Mouse (Mus musculus): Measurements from ENCODE around the gene Gucy2c. TPM values are rescaled to one million over a fixed set of nuclear protein-coding genes. Genes with fewer than 3 reads are reported as not detected.

Gene Gucy2c
- total RNA-seq (2023) = not detected

DNA sequence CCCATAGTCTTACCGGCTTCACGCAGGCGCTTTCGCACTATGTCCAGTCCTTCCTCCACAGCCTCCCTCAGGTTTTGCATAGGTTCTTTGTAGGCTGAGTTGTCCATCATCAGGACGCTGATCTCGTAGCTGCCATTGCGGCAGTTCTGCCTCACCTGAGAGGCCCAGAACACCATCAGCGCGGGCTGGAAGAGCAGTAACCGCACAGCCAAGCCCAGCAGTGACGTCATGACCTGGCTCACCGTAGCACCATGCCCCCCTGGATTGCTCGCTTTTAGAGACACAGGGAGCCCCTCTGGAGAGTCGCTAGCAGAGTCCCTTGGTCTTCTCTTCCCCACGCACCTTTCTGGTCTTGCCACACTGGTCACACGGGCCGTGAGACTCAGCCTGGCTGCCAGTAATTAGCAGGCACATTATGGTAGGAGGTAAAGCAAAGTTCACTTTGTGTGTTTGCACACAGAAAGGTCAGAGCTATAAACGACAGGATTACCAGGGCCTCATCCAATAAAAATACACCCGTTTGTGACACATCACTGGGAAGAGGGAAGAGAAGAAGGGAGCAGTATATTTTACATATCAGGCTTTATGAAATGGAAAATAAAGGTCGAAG is at the start of gene Gucy2c:
TSS of gene Gucy2c (minus strand) at position 389 of the 610 bp plus-strand sequence.

DNA sequence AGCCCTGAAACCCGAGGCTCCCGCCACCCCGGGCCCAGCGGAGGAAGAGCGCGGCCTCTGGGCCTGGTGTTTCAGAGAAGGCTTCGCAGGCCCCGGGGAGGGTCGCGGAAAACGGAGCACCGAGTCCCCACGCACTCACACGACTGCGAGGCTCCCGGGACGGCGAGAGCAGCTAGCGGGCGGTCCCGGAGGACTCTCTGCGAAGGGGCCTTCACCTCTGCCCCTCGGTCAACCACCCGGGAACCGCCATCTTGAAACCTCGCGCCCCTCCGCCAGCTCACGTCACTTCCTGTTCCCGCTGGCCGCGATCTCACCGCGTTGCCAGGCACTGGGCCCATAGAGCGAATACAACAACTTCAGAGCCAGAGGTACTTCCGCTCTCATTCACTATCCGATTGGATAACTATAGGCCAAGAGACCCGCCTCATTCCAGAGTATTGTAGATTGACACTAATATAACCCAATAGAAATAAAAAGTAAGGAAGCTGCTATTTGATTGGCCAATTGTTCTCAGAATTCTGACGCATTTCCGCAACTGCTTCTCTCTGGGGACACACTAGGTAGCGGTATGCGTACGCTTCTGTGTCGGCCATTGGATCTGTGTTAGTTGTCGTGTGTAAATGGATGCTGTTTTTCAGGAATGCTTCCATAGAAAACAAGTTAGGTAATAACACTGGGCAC is 46.5 kb upstream of the Gucy2c start, which contains the start of gene Wbp11:
TSS of gene Wbp11 (minus strand) at position 353 of the 681 bp plus-strand sequence.

DNA sequence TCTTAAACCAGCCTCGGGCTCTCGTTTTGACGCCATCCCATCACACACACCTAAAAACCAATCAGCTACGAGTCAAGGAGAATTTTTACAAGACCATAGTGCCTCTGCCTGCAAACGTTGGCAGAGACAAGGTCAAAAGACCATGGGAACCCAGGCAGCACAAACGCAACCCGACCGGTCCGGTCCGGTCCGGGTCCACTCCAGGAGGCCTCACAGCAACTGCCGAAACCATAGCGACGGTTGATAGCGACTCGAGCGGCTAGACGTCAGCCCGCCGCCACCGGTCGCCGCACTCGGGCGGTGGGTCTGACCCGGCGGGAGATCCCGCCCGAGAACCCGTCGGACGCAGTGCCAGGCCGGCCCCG is 45.9 kb upstream of the Gucy2c start, which contains the start of gene BC049715:
TSS of gene BC049715 (plus strand) at position 111 of the 365 bp plus-strand sequence.

DNA sequence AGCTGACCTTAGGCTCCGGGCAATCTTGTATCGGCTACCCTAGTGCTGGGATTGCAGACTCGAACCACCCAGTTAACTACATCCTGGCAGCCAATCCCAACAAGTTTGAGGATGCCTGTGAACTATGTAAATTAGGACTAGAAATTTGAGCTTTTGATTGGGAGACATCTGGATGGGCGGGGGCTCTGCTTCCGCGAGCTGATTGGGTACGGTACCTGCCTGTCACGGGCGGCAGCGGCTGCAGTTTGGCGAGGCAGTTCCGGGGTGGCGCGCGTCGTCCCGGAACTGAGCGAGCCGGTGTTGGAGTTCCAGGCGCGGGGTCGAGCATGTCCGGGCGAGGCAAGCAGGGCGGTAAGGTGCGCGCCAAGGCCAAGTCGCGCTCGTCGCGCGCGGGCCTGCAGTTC is 26.5 kb upstream of the Gucy2c start, which contains the start of gene H2afj:
TSS of gene H2afj (plus strand) at position 231 of the 404 bp plus-strand sequence.

DNA sequence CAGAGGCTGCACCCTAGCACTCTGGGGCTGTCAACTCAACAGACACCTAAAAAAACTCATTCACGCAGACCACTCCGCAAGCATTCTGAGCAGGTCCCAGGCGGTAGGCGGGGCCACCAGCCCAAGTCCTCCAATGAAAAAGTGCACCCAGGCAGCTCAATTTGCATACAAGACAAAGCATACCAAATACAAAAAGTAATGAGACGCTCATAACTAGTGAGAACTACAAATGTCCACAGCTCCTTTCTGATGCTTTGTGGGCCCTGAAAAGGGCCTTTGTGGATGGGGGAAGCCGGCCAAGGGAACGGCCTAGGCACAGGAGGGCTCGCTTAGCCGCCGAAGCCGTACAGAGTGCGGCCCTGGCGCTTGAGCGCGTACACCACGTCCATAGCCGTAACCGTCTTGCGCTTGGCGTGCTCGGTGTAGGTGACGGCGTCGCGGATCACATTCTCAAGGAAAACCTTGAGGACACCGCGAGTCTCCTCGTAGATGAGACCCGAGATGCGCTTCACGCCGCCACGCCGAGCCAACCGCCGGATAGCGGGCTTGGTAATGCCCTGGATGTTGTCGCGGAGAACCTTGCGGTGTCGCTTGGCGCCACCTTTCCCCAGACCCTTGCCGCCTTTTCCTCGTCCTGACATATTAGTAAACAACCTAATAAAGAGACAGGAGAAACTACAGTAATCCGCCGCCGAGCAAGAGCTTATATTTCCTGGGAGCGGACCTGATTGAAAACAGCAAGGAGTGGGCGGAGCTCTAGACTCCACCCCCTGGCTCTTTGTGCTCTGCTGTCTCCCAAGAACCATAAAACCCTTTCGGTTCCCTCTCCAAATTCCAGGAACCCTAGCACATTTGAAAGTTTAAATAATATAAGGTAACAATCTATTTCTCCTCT is 22.4 kb upstream of the Gucy2c start, which contains the start of gene Hist4h4:
TSS of gene Hist4h4 (minus strand) at position 677 of the 895 bp plus-strand sequence.

DNA sequence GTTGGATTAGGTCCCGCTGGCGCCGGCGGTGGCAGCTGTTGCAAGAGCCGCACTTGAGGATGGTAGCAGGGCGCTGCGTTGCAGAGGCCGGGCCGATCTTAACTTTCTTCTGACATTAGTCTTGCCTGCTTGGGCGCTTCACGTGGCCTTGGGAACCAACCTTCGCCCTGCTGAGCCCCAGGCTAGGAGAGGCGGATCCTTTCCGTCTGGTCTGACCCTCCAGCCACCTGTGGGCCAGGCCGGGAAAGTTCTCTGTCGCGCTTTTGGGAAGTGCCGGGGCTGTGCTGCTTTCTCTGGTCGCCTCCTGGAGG is 119.9 kb downstream of the Gucy2c start, which contains the start of gene Plbd1:
TSS of gene Plbd1 (minus strand) at position 223 of the 311 bp plus-strand sequence.

Other genes with a start within 250 kb of the Gucy2c start
- 11.3 TPM for gene Plbd1, start 119.8 kb downstream of the Gucy2c start, total RNA-seq (2023)
- 11.8 TPM for gene Hist4h4, start 22.6 kb upstream of the Gucy2c start, total RNA-seq (2023)
- gene H2afj, start 26.5 kb upstream of the Gucy2c start, total RNA-seq (2023) = 64.2 TPM
- gene BC049715, start 45.9 kb upstream of the Gucy2c start, total RNA-seq (2023) = 4.9 TPM
- gene Wbp11, start 46.5 kb upstream of the Gucy2c start, total RNA-seq (2023) = 192 TPM
- gene Smco3, start 53.7 kb upstream of the Gucy2c start, total RNA-seq (2023) = not detected
- gene Art4, start 76.0 kb upstream of the Gucy2c start, total RNA-seq (2023) = 2.6 TPM
- not detected for gene Mgp, start 94.1 kb upstream of the Gucy2c start, total RNA-seq (2023)
- 10.6 TPM for gene Erp27, start 140.4 kb upstream of the Gucy2c start, total RNA-seq (2023)
- gene Pde6h, start 142.1 kb upstream of the Gucy2c start, total RNA-seq (2023) = not detected
- 895 TPM for gene Arhgdib, start 160.1 kb upstream of the Gucy2c start, total RNA-seq (2023)